Mouse (Mus musculus): ENCODE measurements around the gene Tubal3.

DNA sequence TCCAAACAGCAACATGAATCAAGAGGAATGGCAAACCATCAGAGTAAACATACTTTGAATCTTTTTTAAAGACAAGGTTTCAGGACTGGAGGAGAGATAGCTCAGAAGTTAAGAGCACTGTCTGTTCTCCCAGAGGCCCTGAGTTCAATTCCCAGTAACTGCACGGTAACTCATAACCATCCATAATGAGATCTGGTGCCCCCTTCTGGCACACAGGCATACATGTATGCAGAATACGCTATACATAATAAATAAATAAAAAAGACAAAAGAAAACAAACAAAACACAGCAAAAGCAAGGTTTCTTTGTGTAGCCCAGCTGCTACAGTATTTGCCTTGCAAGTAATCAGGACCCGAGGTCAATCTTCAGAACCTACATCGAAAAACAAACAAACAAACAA is 31.4 kb downstream of the Tubal3 start:
- TF ChIP-seq EP300 (IDR thresholded peaks at IDR 0.05; ENCODE audit: low read length): no peak
- TF ChIP-seq HCFC1 (IDR thresholded peaks at IDR 0.05; ENCODE audit: low read depth, low read length): no peak
- peak in 1 of 2 experiments; percentile 35; a peak in 2 of 4 replicates for TF ChIP-seq CTCF (conservative IDR thresholded peaks at IDR 0.05 in 1 of 2, IDR thresholded peaks at IDR 0.05 in 1 of 2; ENCODE audit: low read depth in 2 of 2, low read length in 2 of 2)
- TF ChIP-seq BHLHE40 (IDR thresholded peaks at IDR 0.05; ENCODE audit: low read depth, low read length): no peak
- TF ChIP-seq POLR2A (IDR thresholded peaks at IDR 0.05; ENCODE audit: low read depth, low read length): no peak
- TF ChIP-seq GABPA (IDR thresholded peaks at IDR 0.05; ENCODE audit: insufficient replicate concordance, low read depth, low read length): no peak
- no peak for TF ChIP-seq SIN3A (IDR thresholded peaks at IDR 0.05; ENCODE audit: low read length)
- no peak for TF ChIP-seq ZC3H11A (IDR thresholded peaks at IDR 0.05; ENCODE audit: low read depth, low read length)
- no peak for TF ChIP-seq USF2 (conservative IDR thresholded peaks at IDR 0.05; ENCODE audit: low read depth, low read length)
- no peak for TF ChIP-seq CHD2 (IDR thresholded peaks at IDR 0.05; ENCODE audit: low read length)
- no peak for TF ChIP-seq MAX (IDR thresholded peaks at IDR 0.05; ENCODE audit: low read length)
- TF ChIP-seq NRF1 (IDR thresholded peaks at IDR 0.05; ENCODE audit: low read depth, low read length): no peak
- TF ChIP-seq CHD1 (IDR thresholded peaks at IDR 0.05; ENCODE audit: low read depth, low read length): no peak
